Mouse (Mus musculus) liver, adult 2 months (tissue): Measurements from ENCODE around the gene Lgals3bp.

Source experiments
- CTCF ChIP-seq: fragments of 200-500 bp; IDR thresholded peaks from 2 replicates; pipeline ENCODE4 v1.5.1; 2011; ENCODE audit warnings: low read depth, low read length, control low read depth
- POLR2A ChIP-seq: fragments of 200-500 bp; IDR thresholded peaks from 2 replicates; pipeline ENCODE4 v1.6.1; 2011; ENCODE audit warnings: low read length, control low read depth; ENCODE audit not compliant: insufficient read depth; ENCODE audit errors: extremely low read depth

GRCm38 (mm10) chr11:118355640-118356039 is 46.3 kb downstream of the Lgals3bp start, which contains the start of gene Timp2:
- TF ChIP-seq CTCF, result no peak
- no peak for TF ChIP-seq POLR2A
